Mouse (Mus musculus): ENCODE data around the gene Etv2.

The Etv2 gene

DNA sequence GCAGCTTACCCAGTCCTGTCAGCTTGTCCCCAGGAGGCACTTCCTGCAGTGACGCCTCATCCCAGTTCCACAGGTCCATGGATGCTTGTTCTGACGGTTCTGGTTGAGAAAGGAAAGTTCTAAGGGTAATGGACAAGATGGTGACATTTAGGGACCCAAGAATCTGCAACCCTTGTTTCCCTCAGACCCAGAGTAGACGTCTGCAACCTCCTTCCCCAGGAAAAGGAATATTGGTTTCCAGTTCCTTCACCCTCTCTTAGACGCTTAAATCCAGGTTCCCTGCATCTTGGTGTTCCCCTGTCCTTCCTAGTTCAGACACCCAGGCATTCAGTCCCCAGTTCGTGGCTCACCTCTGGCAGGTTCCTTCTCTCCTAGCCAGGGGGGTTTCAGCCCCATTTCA is at the start of gene Etv2:
Etv2 (minus strand) TSS at position 101 of the 400 bp plus-strand sequence.
- no peak for DNase-seq (ENCODE audit: low spot score)

DNA sequence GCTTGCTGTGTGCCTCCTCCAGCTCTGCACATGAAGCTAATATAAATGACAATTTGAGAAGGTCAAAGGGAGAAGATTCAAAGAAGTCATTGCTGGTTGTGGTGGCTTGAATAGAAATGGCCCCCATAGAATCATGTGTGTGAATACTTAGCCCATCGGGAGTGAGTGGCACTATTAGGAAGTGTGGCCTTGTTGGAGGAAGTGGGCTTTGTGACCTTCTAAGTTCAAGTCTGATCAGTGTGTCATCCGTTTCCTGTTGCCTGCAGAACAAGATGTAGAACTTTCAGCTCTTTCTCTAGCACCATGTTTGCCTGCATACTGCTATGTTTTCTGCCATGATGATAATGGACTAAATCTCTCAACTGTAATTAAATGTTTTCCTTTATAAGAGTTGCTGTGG is 47.8 kb upstream of the Etv2 start:
- no peak for DNase-seq (ENCODE audit: low spot score)

DNA sequence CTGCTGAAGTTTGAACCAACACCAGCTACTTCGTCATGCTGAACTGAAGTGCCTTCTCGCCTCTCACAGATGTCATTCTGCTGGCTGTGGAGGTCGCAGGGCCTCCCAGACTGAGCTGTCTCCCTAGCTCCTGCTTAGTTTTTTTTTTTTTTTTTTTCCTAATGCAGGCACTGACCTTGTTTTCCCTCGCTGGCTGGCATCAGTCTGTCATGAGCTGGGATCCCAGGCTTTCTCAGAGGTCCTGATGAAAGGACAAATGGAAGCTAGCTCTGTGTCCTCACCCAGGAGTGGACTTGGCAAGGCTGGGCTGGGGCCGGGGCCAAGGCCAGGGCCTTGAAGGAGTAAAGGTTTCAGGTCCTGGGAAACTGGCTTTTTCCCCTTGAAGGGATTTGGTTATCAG is 46.2 kb upstream of the Etv2 start:
- DNase-seq (ENCODE audit: low spot score) = no peak

DNA sequence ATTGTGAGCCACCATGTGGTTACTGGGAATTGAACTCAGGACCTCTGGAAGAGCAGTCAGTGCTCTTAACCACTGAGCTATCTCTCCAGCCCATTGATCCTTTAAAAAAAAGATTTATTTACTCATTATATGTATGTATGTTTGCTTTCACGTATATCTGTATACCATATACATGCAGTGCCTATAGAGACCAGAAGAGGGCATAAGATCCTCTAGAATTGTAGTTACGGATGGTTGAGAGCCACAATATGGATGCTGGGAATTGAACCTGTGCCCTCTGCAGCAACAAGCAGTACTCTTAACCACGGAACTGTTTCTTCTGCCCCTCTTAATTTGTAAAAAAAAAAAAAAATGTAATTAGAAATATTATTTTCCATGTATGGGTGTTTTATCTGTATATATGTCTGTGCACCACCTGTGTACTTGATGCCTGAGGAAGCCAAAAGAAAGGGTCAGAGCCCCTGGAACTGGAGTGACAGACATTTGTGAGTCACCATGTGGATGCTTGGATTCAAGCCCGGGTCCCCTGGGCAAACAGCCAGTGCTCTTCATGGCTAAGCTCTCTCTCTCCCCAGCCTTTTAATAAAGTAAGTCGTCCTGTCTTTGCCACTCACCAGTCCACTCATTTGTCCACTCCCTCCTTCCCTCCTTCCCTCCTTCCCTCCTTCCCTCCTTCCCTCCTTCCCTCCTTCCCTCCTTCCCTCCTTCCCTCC is 42.8 kb upstream of the Etv2 start:
- DNase-seq (ENCODE audit: low spot score) = no peak

DNA sequence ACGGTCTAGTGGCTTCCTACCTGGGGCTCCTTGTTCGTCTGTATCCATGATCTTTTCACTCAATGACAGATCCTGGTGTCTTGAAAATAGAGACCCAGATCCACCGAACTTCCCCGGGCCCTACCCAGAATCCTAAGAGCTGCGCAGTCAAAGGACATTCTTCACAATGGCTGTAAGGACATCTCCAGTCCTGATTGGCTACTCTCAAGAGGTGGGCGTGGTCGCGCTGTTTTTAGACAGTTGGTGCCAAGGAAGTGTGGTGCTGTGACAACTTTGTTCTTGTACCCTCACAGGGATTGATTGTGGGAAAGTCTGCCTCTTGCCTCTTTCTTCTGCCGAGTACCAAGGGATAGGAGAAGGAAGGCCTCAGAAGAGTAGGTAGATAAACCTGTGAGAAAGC is 35.8 kb upstream of the Etv2 start, which contains the start of gene Pmis2:
Pmis2 (minus strand) TSS at position 126 of the 400 bp plus-strand sequence.
- DNase-seq (ENCODE audit: low spot score) = no peak

DNA sequence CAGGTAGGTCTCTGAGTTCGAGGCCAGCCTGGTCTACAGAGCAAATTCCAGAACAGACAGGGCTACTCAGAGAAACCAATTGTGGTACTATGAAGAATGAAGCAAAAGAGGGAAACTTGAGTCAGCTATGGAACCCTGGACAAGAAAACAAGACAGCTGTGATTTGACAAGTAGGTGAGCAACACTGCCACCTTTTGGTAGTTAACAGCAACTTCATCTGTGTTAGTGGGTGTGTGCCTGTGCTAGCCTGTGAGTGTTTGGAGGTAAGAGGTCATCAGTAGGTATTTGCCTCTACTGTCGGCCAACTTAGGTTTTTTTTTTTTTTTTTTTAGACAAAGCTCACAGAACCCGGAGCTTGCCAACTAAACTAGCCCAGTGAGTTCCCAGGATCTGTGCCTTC is 33.6 kb upstream of the Etv2 start:
- no peak for DNase-seq (ENCODE audit: low spot score)

DNA sequence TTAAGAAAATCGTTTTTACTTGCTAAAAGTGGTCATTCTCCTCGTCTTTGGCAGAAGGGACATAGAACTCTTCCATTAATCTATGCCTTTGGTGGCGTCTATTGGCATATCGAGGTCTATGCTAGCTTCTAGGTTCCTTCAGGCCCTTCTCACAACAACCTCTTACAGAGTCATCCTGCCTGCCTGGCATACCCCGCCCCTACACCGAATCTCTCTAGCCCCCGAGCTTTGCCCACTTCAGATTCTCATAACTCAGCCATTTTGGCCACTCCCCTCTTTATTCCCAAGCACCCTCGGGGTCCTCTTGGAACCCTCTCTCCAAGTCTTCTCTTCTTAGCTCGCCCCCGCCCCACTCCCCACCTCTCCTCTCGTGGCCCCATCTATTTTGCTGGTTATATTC is 29.7 kb upstream of the Etv2 start:
- DNase-seq (ENCODE audit: low spot score) = no peak

DNA sequence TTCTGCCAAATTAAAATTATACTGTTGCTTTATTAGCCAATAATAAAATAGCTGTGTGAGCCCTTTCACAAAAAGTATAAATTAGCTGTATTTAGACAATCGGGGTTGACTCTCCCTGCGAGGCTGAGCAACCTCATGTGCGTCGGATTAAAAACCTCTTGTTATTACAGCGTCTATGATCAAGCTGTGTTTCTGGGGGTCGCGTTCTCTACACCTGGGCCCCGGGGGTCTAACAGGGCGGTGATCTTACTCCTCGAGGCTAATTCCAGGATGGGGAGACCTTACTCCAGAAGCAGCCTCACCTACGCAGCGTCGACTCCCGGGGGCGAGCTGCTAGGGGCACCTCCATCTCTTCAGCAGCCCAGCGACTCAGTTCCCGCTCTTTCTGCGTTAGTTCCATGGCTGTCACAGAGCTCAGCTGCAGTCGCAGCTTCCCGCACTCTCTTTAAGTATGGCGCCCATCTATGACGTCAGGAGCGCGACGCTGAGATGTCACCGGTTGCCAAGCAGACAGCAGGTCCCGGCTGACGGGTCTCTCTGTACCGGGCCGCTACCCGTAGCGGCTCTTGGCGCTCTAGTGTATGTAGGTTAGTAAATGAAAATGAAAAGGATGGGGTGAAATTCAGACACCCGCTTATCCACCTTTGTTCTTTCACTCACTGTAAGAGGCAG is 29.0 kb upstream of the Etv2 start, which contains the start of gene Haus5:
Haus5 (minus strand) TSS at position 466 of the 672 bp plus-strand sequence.
- peak; percentile 89 for DNase-seq (ENCODE audit: low spot score)

DNA sequence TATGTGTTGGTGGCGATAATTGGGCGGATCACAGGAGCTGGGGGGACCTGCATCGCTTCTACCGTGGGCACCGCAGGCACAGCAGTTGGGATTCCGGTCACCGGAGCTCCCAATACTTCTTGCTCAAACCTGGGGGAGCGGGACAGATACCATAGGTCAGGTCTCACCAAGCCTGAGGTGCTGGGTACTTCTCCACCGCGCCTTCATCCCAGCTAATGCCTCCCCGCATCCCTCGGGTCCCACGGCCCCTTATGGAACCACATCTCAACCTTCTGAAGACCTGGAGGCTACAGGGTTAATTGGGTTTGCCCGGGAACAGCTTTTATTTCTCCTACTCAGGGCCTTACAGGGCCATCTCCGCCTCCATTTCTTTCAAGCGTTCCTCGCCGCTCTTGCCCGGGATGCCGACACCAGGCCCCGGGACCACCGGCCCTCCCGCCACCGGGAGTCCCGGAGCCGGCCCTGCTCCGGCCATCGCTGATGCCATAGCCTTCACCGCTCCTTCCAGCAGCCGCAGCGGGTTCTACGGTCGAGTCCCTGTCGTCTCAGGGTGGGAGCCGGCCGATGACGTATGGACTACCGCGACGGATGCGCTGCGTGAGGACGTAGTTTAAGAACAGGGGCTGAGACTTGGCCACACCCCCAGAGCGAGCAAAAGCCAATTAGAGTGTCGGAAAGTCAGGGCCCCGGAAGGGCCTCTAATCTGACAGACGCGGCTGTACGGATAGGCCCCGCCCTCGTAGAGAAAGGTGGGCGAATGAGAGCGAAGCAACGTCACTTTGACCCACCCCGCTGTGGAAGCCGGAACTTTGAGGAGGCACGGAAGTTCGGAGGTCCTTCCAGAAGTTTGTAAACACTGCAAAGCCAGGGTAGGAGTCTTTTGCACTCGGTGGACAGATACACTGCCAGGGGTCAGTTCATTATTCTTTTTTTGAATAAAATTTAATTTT is 14.2 kb upstream of the Etv2 start, which contains the start of gene Rbm42:
Rbm42 (minus strand) TSS at position 727 of the 950 bp plus-strand sequence.
- peak; percentile 94 for DNase-seq (ENCODE audit: low spot score)

DNA sequence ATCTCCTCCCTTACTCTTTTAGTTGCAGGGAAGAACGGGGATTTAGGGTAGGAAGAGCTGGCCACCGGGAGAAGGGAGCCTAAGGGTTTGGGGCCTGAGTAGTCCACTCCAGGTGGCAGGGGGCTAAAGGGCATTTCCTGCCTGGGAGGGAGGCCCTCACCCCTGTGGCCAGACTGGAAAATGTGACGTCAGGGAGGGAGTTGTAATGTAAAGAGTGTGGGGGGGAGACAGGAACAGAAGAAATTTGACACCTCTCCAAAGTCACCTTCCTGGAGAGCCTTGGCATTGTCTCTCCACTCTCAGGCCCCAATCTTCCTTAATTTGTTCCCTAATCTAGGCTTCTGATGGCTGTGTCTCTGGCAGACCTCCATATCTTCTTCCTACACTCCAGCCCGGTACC is 3.4 kb upstream of the Etv2 start:
- no peak for DNase-seq (ENCODE audit: low spot score)

DNA sequence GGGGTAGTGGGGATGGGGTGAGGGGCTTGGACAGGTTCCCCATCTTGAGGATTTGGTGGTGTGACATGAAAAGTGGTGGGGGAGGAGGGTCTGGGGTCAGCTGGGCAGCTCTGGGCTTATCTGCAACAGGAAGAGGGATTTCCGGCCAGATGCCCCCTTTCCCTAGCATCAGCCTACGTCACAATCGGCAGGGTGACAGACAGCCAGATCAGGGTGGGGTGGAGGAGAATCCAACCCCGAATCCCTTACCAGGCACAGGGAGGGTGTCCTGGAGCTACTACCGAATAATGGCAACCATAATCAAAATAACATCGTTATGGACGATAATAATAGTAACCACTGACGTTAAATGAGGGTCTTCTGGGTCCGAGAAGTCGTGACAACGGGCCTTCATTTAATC is 743 bp upstream of the Etv2 start:
- DNase-seq (ENCODE audit: low spot score) = no peak

DNA sequence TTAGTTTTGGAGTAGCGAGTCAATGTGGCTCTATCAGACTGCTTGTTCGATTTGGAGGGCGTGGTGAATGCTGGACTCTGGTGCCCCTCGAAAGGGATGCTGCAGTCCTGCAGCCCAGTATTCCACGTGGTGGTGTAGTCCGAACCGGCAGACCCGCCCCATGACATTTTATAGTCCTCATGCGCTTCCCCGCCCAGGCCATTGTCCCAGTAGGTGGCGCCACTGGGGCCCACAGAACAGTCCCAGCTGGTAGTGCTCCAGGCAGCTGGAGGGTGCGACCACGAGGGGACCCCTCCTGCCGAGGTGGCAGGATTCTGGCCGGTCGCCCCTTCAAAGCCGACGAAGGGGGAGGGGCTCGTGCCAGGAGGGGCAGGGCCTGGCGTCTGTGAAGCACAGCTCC is 1.0 kb downstream of the Etv2 start:
- peak; percentile 31 for DNase-seq (ENCODE audit: low spot score)

DNA sequence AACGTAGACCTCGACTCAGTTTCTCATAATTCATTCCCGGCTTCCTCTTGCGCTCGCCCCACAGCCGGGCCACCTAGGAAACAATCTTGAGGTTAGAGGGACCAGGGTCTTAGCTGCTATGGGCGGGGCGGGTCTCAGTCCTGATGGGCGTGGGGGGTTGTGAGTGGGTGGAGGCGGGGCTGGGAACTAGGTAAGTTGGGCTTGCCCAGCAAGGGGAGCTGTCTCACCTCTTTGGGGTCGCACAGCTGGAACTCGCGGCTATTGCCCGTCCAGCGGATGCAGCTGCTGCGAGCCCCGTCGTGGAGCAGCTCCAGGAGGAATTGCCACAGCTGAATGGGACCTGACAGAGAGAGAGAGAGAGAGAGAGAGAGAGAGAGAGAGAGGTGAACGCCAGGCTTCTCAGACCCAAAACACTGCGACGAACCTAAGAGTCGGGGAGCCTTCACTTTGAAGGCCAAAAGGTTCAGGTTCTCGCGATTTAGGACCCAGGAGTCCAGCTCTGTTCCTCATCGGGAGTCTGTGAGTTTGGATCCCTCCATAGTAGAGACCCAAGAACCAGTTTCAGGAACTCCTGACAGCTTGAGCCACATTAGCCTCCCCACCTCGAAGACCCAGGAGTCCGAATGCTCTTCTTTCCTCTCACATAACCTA is 1.8 kb downstream of the Etv2 start:
- no peak for DNase-seq (ENCODE audit: low spot score)

DNA sequence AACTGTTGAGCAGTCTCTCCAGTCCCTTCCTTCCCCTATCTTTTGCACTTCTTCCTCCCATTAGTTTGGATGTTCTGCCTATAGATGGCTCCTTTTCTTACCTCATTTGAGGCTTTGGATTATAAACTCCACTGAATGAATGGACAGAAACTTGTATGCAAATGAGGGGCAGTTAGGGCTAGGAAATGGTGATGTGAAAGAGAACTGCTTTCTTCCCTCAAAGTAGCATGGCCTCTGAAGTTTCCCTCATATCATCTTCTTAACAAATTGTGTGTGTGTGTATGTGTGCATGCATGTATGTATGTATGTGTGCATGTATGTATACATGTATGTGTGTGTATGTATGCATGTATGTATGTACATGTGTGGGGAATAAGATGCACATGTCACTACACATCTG is 6.6 kb downstream of the Etv2 start:
- no peak for DNase-seq (ENCODE audit: low spot score)

DNA sequence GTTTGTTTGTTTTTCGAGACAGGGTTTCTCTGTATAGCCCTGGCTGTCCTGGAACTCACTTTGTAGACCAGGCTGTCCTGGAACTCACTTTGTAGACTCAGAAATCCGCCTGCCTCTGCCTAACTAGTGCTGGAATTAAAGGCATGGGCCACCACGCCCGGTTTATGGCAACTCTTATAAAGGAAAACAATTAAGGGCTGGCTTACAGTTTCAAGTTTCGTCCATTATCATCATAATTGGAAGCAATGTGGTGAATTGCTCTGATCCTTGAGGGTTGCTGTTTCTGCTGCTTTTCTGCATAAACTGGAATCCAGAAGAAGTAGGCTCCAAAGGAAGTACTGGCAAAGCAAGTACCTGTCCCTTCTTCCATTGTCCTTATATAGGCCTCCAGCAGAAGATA is 9.0 kb downstream of the Etv2 start:
- DNase-seq (ENCODE audit: low spot score) = no peak

DNA sequence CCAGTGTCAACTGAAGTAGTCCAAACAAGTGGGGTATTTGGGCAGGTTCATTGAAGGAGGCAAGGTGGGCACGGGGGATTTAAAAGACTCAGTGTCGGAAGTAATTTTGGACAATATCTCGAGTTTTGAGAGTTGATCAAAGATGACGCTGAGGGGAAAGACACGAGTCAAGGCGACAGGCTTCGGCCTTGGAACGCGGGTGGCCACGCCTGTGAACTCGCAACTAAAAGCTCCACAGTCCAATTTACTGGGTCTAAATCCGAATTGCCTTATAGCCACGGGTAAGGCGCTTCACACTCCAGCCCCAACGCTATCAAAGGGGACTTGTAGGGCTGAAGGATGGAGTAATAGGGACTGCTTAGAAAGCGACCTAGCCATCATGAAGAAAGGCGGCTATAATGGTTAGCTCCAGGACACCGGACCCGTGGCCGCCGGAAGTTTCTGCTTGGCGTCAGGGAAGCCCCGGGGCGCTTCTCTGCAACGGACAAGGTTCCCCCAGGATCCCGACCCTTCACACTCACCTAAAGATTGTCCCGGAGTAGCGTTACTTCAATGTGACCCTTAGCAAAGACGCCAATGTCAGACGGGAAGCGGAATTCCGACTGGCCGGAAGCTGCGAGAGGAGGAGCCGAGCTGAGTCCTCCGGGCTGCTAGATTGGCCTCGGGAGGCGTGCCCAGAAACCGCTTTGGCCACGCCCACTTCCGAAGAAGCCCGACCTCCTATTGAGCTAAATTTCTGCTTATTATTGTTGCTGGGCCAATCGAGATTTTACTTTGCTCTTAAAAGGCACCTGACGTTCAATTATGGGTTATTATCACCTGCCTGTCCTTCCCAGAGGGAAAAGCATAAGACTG is 9.9 kb downstream of the Etv2 start, which contains the start of gene Cox6b1:
Cox6b1 (minus strand) TSS at position 622 of the 855 bp plus-strand sequence.
- peak; percentile 78 for DNase-seq (ENCODE audit: low spot score)

DNA sequence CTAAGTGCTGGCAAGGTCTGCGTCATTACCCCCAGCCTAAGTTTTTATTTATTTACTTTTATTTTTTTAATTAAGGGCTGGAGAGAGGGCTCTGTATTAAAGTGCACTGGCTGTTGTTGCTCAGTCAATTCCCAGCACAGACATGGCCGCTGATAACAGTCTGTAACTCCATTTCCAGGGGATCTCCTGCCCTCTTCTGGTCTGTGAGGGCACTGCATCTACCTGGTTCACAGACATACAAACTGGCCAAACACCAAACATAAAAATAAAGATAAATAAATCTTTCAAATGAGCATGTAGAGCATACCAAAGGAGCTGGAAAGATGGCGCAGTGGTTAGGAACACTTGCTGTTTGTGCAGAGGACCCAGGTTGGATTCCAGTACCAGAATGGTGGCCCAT is 16.4 kb downstream of the Etv2 start:
- no peak for DNase-seq (ENCODE audit: low spot score)

DNA sequence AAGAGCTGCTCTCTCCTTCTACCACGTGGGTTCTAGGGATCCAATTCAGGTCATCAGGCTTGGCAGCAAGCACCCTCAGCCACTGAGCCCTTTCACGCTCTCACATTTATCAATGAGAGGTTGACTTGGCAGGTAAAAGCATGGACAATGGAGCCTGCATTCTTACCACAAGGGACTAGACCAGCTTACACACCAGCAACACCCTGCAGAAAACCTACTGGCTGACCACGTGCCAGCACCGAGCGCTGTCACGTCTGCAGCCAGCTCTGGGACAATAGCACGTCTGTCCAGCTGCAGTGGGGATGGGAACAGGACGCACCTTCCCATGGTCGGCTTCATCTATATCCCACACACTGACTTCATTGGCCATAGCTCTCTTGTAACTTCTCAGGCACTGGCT is 17.0 kb downstream of the Etv2 start:
- no peak for DNase-seq (ENCODE audit: low spot score)

DNA sequence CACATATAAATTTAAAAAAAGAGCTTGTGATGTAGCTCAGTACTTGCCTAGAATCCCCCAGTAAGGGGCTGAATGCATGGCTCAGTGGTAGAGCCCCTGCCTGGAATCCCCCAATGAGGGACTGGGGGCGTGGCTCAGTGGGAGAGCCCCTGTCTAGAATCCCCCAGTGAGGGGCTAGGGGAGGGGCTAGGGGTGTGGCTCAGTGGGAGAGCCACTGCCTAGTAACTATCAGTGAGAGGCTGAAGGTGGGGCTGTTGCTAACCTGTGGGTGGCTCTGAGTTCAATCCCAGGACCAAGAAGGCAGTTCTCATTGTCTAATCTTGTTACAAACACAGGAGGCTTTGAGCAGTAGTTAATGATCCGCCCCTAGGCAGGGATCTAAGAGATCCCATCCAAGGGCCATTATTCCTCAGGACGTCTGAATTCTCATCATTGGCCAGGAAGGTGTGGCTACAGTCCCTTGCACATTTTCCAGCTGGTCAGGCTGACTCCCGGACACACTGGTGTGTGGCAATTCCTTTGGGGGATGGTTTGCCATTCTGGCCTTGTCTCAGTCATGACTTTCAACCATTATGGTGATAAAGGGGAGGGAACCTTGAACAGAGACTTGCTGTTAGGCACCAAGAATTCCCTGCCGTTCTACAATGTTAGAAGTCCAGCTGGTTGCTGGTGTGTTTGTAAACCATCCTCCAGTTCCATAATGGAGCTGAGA is 20.4 kb downstream of the Etv2 start:
- no peak for DNase-seq (ENCODE audit: low spot score)

DNA sequence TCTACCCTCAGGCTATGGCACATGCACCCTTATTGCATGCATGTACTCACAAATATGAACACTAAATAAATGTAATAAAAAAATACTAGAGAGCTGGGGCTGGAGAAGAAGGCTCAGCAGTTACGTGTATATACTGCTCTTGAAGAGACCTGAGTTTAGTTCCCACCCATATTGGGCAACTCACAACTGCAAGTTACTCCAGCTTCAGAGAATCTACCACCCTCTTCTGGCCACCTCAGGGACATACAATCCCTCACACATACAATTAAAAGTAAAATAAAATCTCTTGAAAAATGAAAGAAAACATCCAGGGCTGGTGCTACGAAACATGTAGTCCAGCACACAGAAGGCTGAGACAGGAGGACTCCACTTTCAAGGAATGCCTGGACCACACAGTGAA is 21.2 kb downstream of the Etv2 start:
- DNase-seq (ENCODE audit: low spot score) = no peak
